Mouse (Mus musculus) liver, adult 2 months (tissue): Measurements from ENCODE around the gene Camkv. TPM values are rescaled to one million over a fixed set of nuclear protein-coding genes. Genes with fewer than 3 reads are reported as not detected.

Experiments
- DNase-seq: peaks from one replicate; pipeline ENCODE4 v3.0.0-alpha.2; 2011; ENCODE audit warnings: low read depth, low spot score; ENCODE audit errors: extremely low read depth
- H3K27ac ChIP-seq: fragments of 200-500 bp; replicated peaks from 2 replicates; pipeline ENCODE4 v1.5.1; 2012; ENCODE audit warnings: low read depth, mild to moderate bottlenecking, control low read depth, inconsistent platforms, low read length; ENCODE audit not compliant: insufficient read depth
- H3K27me3 ChIP-seq: fragments of 200-500 bp; 2 replicates; pipeline ENCODE4 v1.6.1; 2012; ENCODE audit warnings: mild to moderate bottlenecking, moderate library complexity, low read length, inconsistent platforms; ENCODE audit not compliant: control insufficient read depth, insufficient read depth
- H3K36me3 ChIP-seq: fragments of 200-500 bp; 2 replicates; pipeline ENCODE4 v1.6.1; 2012; ENCODE audit warnings: low read length, inconsistent platforms; ENCODE audit not compliant: control insufficient read depth, insufficient read depth
- H3K4me1 ChIP-seq: fragments of 200-500 bp; 2 replicates; pipeline ENCODE4 v1.6.1; 2011; ENCODE audit warnings: low read length; ENCODE audit not compliant: control insufficient read depth, insufficient read depth
- H3K4me3 ChIP-seq: fragments of 200-500 bp; 2 replicates; pipeline ENCODE4 v1.5.1; 2011; ENCODE audit warnings: low read depth, mild to moderate bottlenecking, control low read depth, low read length, moderate library complexity; ENCODE audit not compliant: insufficient read depth
- H3K79me2 ChIP-seq: fragments of 200-500 bp; 2 replicates; pipeline ENCODE4 v1.6.1; 2012; ENCODE audit warnings: inconsistent platforms, mild to moderate bottlenecking, low read length, moderate library complexity; ENCODE audit not compliant: control insufficient read depth, insufficient read depth
- H3K9ac ChIP-seq: fragments of 200-500 bp; 2 replicates; pipeline ENCODE4 v1.6.1; 2012; ENCODE audit warnings: low read depth, mild to moderate bottlenecking, control low read depth, inconsistent platforms, low read length
- CTCF ChIP-seq: fragments of 200-500 bp; IDR thresholded peaks from 2 replicates; pipeline ENCODE4 v1.5.1; 2011; ENCODE audit warnings: low read depth, low read length, control low read depth
- POLR2A ChIP-seq: fragments of 200-500 bp; IDR thresholded peaks from 2 replicates; pipeline ENCODE4 v1.6.1; 2011; ENCODE audit warnings: low read length, control low read depth; ENCODE audit not compliant: insufficient read depth; ENCODE audit errors: extremely low read depth
- WGBS: fragments of 180-500 bp; shearing (Covaris S2); methylation state at CpG from one replicate; pipeline ENCODE4 v1.1.7; 2018; 5-methylcytosine and 5-hydroxymethylcytosine counted together
- polyA plus RNA-seq: library from polyadenylated mRNA; depleted of rRNA; stranded (reverse); fragments of >200 nt; gene quantifications from 2 replicates; pipeline ENCODE4 v1.2.3, GENCODE M21; 2012; rRNA removed
- total RNA-seq: library from RNA; depleted of rRNA; stranded (reverse); fragments of >200 nt; gene quantifications from 2 replicates; pipeline ENCODE4 v1.2.3, GENCODE M21; 2014; rRNA removed

Camkv gene
- total and polyA plus RNA-seq, 2 experiments: not detected

GRCm38 (mm10) chr9:107992197-107992596, 56.7 kb downstream of the Camkv start, which contains the start of gene Cdhr4:
Cdhr4 (plus strand) TSS chr9:107992497.
- H3K79me2 ChIP-seq: no peaks in the 10 kb centered on the region
- no peaks in the 10 kb centered on the region for H3K4me1 ChIP-seq
- no peak for DNase-seq
- H3K9ac ChIP-seq: no peak within 1 kb of the TSS
- 98% methylated on average over 2 of the region's 2 CpGs for WGBS
- H3K27me3 ChIP-seq: no peaks in the 10 kb centered on the region
- no peak within 1 kb of the TSS for H3K4me3 ChIP-seq
- TF ChIP-seq CTCF (no peak), POLR2A (no peak)
- H3K36me3 ChIP-seq: no peaks in the 10 kb centered on the region
- H3K27ac ChIP-seq: no peak within 1 kb of the TSS

GRCm38 (mm10) chr9:107993013-107993412, 57.5 kb downstream of the Camkv start:
- 94% methylated on average over 11 of the region's 11 CpGs for WGBS
- TF ChIP-seq POLR2A: no peak
- TF ChIP-seq CTCF: no peak

GRCm38 (mm10) chr9:107994464-107994863, 59.0 kb downstream of the Camkv start:
- 66% methylated on average over 2 of the region's 2 CpGs for WGBS
- no peak for TF ChIP-seq CTCF
- no peak for TF ChIP-seq POLR2A
- Histone ChIP-seq H3K36me3 (no peaks in the 10 kb centered on the region), H3K4me3 (no peak overlapping the region), H3K9ac (no peak overlapping the region), H3K27me3 (no peaks in the 10 kb centered on the region), H3K79me2 (no peaks in the 10 kb centered on the region), H3K27ac (no peak overlapping the region), H3K4me1 (no peaks in the 10 kb centered on the region)
- DNase-seq: no peak

More at GRCm38 (mm10) chr9:107993013-107993412, 57.5 kb downstream of the Camkv start:
- Histone ChIP-seq H3K9ac (no peak overlapping the region), H3K79me2 (no peaks in the 10 kb centered on the region), H3K36me3 (no peaks in the 10 kb centered on the region), H3K4me1 (no peaks in the 10 kb centered on the region), H3K4me3 (no peak overlapping the region), H3K27me3 (no peaks in the 10 kb centered on the region), H3K27ac (no peak overlapping the region)
- no peak for DNase-seq

GRCm38 (mm10) chr9:107995513-107995912, 60.0 kb downstream of the Camkv start:
- Histone ChIP-seq H3K27ac (no peak overlapping the region), H3K36me3 (no peaks in the 10 kb centered on the region), H3K9ac (no peak overlapping the region), H3K79me2 (no peaks in the 10 kb centered on the region), H3K4me1 (no peaks in the 10 kb centered on the region), H3K4me3 (no peak overlapping the region), H3K27me3 (no peaks in the 10 kb centered on the region)
- no peak for DNase-seq
- WGBS: 96% methylated on average over 21 of the region's 21 CpGs
- TF ChIP-seq POLR2A: no peak
- TF ChIP-seq CTCF: no peak

- Histone ChIP-seq H3K79me2 (no peaks in the 10 kb centered on the region), H3K4me1 (no peaks in the 10 kb centered on the region), H3K27ac (no peak within 1 kb of the TSS), H3K4me3 (no peak within 1 kb of the TSS), H3K36me3 (no peaks in the 10 kb centered on the region), H3K9ac (no peak within 1 kb of the TSS), H3K27me3 (no peaks in the 10 kb centered on the region)
- no peak for DNase-seq
- no peak for TF ChIP-seq CTCF
- no peak for TF ChIP-seq POLR2A
- WGBS: 97% methylated on average over 5 of the region's 5 CpGs
Observed at GRCm38 (mm10) chr9:107996049-107996448, 60.6 kb downstream of the Camkv start, which contains the start of gene Gm20662. Gm20662 (plus strand) TSS chr9:107996349.

Other genes starting within 250 kb of the Camkv start
- gene Sema3f, start 225.2 kb upstream of the Camkv start, total RNA-seq: 3.5 and 4.6 TPM in 2 replicates
- 6.7 and 8.9 TPM in 2 replicates for gene Sema3f, start 225.2 kb upstream of the Camkv start, polyA plus RNA-seq
- gene Rbm5, start 164.7 kb upstream of the Camkv start, total RNA-seq: 46.2 and 48.3 TPM in 2 replicates
- gene Rbm5, start 164.7 kb upstream of the Camkv start, polyA plus RNA-seq: 18.1 and 31.3 TPM in 2 replicates
- 31.8 and 34.4 TPM in 2 replicates for gene Rbm6, start 62.4 kb upstream of the Camkv start, total RNA-seq
- 8.3 and 9.9 TPM in 2 replicates for gene Rbm6, start 62.4 kb upstream of the Camkv start, polyA plus RNA-seq
- 9.2 and 12.4 TPM in 2 replicates for gene Mon1a, start 47.5 kb upstream of the Camkv start, total RNA-seq
- gene Mon1a, start 47.5 kb upstream of the Camkv start, polyA plus RNA-seq: 29.2 and 29.6 TPM in 2 replicates
- 0.18 and 0.27 TPM in 2 replicates for gene Mst1r, start 28.8 kb upstream of the Camkv start, total RNA-seq
- 0.70 and 1.2 TPM in 2 replicates for gene Mst1r, start 28.8 kb upstream of the Camkv start, polyA plus RNA-seq
- not detected in 2 replicates for gene Actl11, start 7.2 kb upstream of the Camkv start, total RNA-seq
- not detected in 2 replicates for gene Actl11, start 7.2 kb upstream of the Camkv start, polyA plus RNA-seq
- gene Traip, start 14.5 kb downstream of the Camkv start, total RNA-seq: 0.18 and 0.40 TPM in 2 replicates
- 0.12 and 0.21 TPM in 2 replicates for gene Traip, start 14.5 kb downstream of the Camkv start, polyA plus RNA-seq
- 16.4 and 22.0 TPM in 2 replicates for gene Uba7, start 39.8 kb downstream of the Camkv start, total RNA-seq
- 19.3 and 30.6 TPM in 2 replicates for gene Uba7, start 39.8 kb downstream of the Camkv start, polyA plus RNA-seq
- not detected in 2 replicates for gene Gm20661, start 47.4 kb downstream of the Camkv start, total RNA-seq
- 0.10 TPM in 1 of 2 replicates, not detected in the other for gene Gm20661, start 47.4 kb downstream of the Camkv start, polyA plus RNA-seq
- gene Inka1, start 50.2 kb downstream of the Camkv start, total RNA-seq: 0.87 and 1.3 TPM in 2 replicates
- gene Inka1, start 50.2 kb downstream of the Camkv start, polyA plus RNA-seq: 1.1 and 1.7 TPM in 2 replicates
- gene Cdhr4, start 56.8 kb downstream of the Camkv start, total RNA-seq: not detected in 2 replicates
- 0.19 and 0.44 TPM in 2 replicates for gene Cdhr4, start 56.8 kb downstream of the Camkv start, polyA plus RNA-seq
- gene Gm20662, start 60.7 kb downstream of the Camkv start, total RNA-seq: 1.7 TPM in 1 of 2 replicates, not detected in the other
- 0.44 and 0.76 TPM in 2 replicates for gene Gm20662, start 60.7 kb downstream of the Camkv start, polyA plus RNA-seq
- gene Ip6k1, start 66.8 kb downstream of the Camkv start, total RNA-seq: 40.1 and 47.7 TPM in 2 replicates
- 45.7 and 46.3 TPM in 2 replicates for gene Ip6k1, start 66.8 kb downstream of the Camkv start, polyA plus RNA-seq
- 14.0 and 54.7 TPM in 2 replicates for gene Gmppb, start 113.6 kb downstream of the Camkv start, total RNA-seq
- gene Gmppb, start 113.6 kb downstream of the Camkv start, polyA plus RNA-seq: 16.5 and 21.4 TPM in 2 replicates
- 0.37 and 0.47 TPM in 2 replicates for gene Amigo3, start 117.5 kb downstream of the Camkv start, total RNA-seq
- 1.2 and 2.8 TPM in 2 replicates for gene Amigo3, start 117.5 kb downstream of the Camkv start, polyA plus RNA-seq
- gene Mst1, start 144.8 kb downstream of the Camkv start, total RNA-seq: 143 and 177 TPM in 2 replicates
- 203 and 264 TPM in 2 replicates for gene Mst1, start 144.8 kb downstream of the Camkv start, polyA plus RNA-seq
- gene Rnf123, start 147.7 kb downstream of the Camkv start, total RNA-seq: 19.6 and 29.6 TPM in 2 replicates
- gene Rnf123, start 147.7 kb downstream of the Camkv start, polyA plus RNA-seq: 79.8 and 97.5 TPM in 2 replicates
- gene Apeh, start 158.9 kb downstream of the Camkv start, total RNA-seq: 53.3 and 54.3 TPM in 2 replicates
- gene Apeh, start 158.9 kb downstream of the Camkv start, polyA plus RNA-seq: 89.0 and 116 TPM in 2 replicates